Mouse (Mus musculus) neural tube, embryonic 11.5 days (tissue): ENCODE data around the gene Phc1. TPM values are rescaled to one million over a fixed set of nuclear protein-coding genes. Genes with fewer than 3 reads are reported as not detected.
"Not testable (repeated sequence)": the region's sequence is repeated elsewhere in the genome, so short reads cannot be mapped to it uniquely, and the experiment has no call there.

Source experiments
- ATAC-seq: fragments of 200-750 bp; cut with Nextera tagmentation; 2 replicates; pipeline ENCODE4 v1.8.0; 2017; ENCODE audit warnings: moderate number of reproducible peaks, mild to moderate bottlenecking, moderate TSS enrichment, moderate library complexity; ENCODE audit not compliant: insufficient read depth, low FRiP score, low TSS enrichment
- DNase-seq: peaks from one replicate; pipeline ENCODE4 v3.0.0-alpha.2; 2015; ENCODE audit warnings: low spot score
- H3K27ac ChIP-seq: fragments of 300-500 bp; sonication (generic); 2 replicates; pipeline ENCODE4 v1.5.1; 2014; ENCODE audit warnings: low read depth, mild to moderate bottlenecking, low read length
- H3K27me3 ChIP-seq: fragments of 300-500 bp; sonication (generic); 2 replicates; pipeline ENCODE4 v1.6.1; 2014; ENCODE audit warnings: mild to moderate bottlenecking, low read length, mixed read lengths; ENCODE audit not compliant: control insufficient read depth, insufficient read depth
- H3K36me3 ChIP-seq: fragments of 300-500 bp; sonication (generic); 2 replicates; pipeline ENCODE4 v1.6.1; 2014; ENCODE audit warnings: mild to moderate bottlenecking, low read length, moderate library complexity, mixed read lengths; ENCODE audit not compliant: control insufficient read depth, insufficient read depth
- H3K4me1 ChIP-seq: fragments of 300-500 bp; sonication (generic); 2 replicates; pipeline ENCODE4 v1.6.1; 2014; ENCODE audit warnings: low read length, mixed read lengths; ENCODE audit not compliant: control insufficient read depth, insufficient read depth
- H3K4me2 ChIP-seq: fragments of 300-500 bp; sonication (generic); 2 replicates; pipeline ENCODE4 v1.6.1; 2014; ENCODE audit warnings: low read depth, mild to moderate bottlenecking, moderate library complexity
- H3K4me3 ChIP-seq: fragments of 300-500 bp; sonication (generic); 2 replicates; pipeline ENCODE4 v1.5.1; 2014; ENCODE audit warnings: low read depth, low read length
- H3K9ac ChIP-seq: fragments of 300-500 bp; sonication (generic); 2 replicates; pipeline ENCODE4 v1.6.1; 2014; ENCODE audit warnings: mild to moderate bottlenecking, low read length
- H3K9me3 ChIP-seq: fragments of 300-500 bp; sonication (generic); 2 replicates; pipeline ENCODE4 v1.6.1; 2016; ENCODE audit warnings: low read length; ENCODE audit not compliant: control insufficient read depth
- WGBS: fragments of 180-500 bp; shearing (Covaris S2); extraction: QIAGEN DNeasy Blood & Tissue Kit; methylation state at CpG from one replicate; pipeline ENCODE4 v1.1.7; 2014; 5-methylcytosine and 5-hydroxymethylcytosine counted together
- polyA plus RNA-seq: library from polyadenylated mRNA; unstranded; fragments of >200 nt; fragmentation: Nextera tagmentation; extraction: Ambion mirVana; gene quantifications from 2 replicates; pipeline ENCODE4 v1.2.1, GENCODE M21; 2014

Phc1 gene
- polyA plus RNA-seq = 36.2 and 42.7 TPM in 2 replicates

- no peak for DNase-seq
- peak within 1 kb of the TSS; percentile 78 for H3K4me3 ChIP-seq
Observed at GRCm38 (mm10) chr6:122340349-122341000, at the start of gene Phc1. Phc1 (minus strand) TSS chr6:122340561.

GRCm38 (mm10) chr6:122389986-122390385 is 49.6 kb upstream of the Phc1 start:
- not testable (repeated sequence) for DNase-seq, ATAC-seq

More at GRCm38 (mm10) chr6:122340349-122341000, at the start of gene Phc1:
- Histone ChIP-seq H3K9me3 (no peaks in the 10 kb centered on the region), H3K36me3 (peaks cover 3% of the 10 kb centered on the region; the same call in 1 of the 2 replicates), H3K4me1 (no peaks in the 10 kb centered on the region; the same call in 1 of the 2 replicates), H3K4me2 (peak within 1 kb of the TSS; percentile 52), H3K27ac (peak within 1 kb of the TSS; percentile 97), H3K27me3 (no peaks in the 10 kb centered on the region), H3K9ac (peak within 1 kb of the TSS; percentile 80)
- ATAC-seq = peak; percentile 38
- WGBS = 1% methylated on average over 17 of the region's 17 CpGs

GRCm38 (mm10) chr6:122387177-122388028 is 47.0 kb upstream of the Phc1 start:
- not testable (repeated sequence) for ATAC-seq, H3K27ac ChIP-seq, H3K27me3 ChIP-seq, DNase-seq, H3K9me3 ChIP-seq, H3K4me2 ChIP-seq, H3K4me3 ChIP-seq, H3K36me3 ChIP-seq, H3K9ac ChIP-seq, H3K4me1 ChIP-seq
- WGBS = 88% methylated on average over 12 of the region's 12 CpGs

More at GRCm38 (mm10) chr6:122389986-122390385, 49.6 kb upstream of the Phc1 start:
- 86% methylated on average over 3 of the region's 3 CpGs for WGBS
- not testable (repeated sequence) for H3K4me1 ChIP-seq, H3K36me3 ChIP-seq, H3K4me3 ChIP-seq, H3K4me2 ChIP-seq, H3K9me3 ChIP-seq, H3K27ac ChIP-seq, H3K27me3 ChIP-seq, H3K9ac ChIP-seq

GRCm38 (mm10) chr6:122385724-122386123 is 45.4 kb upstream of the Phc1 start:
- Histone ChIP-seq H3K9me3 (no peaks in the 10 kb centered on the region), H3K27ac (no peak overlapping the region), H3K9ac (no peak overlapping the region), H3K4me3 (no peak overlapping the region), H3K4me1 (no peaks in the 10 kb centered on the region), H3K27me3 (no peaks in the 10 kb centered on the region), H3K4me2 (no peak overlapping the region), H3K36me3 (no peaks in the 10 kb centered on the region)
- DNase-seq = no peak
- WGBS = 75% methylated on average over 5 of the region's 5 CpGs
- ATAC-seq = no peak

- no peak overlapping the region for H3K4me3 ChIP-seq
Observed at GRCm38 (mm10) chr6:122384886-122385285, 44.5 kb upstream of the Phc1 start.

GRCm38 (mm10) chr6:122383211-122383610 is 42.9 kb upstream of the Phc1 start:
- DNase-seq = no peak
- H3K27ac ChIP-seq = no peak overlapping the region
- no peaks in the 10 kb centered on the region for H3K4me1 ChIP-seq
- H3K27me3 ChIP-seq = no peaks in the 10 kb centered on the region
- ATAC-seq = no peak
- no peaks in the 10 kb centered on the region for H3K9me3 ChIP-seq
- H3K4me3 ChIP-seq = no peak overlapping the region
- 88% methylated on average over 5 of the region's 5 CpGs for whole genome bisulfite sequencing
- H3K36me3 ChIP-seq = no peaks in the 10 kb centered on the region
- H3K4me2 ChIP-seq = no peak overlapping the region
- no peak overlapping the region for H3K9ac ChIP-seq

More at GRCm38 (mm10) chr6:122384886-122385285, 44.5 kb upstream of the Phc1 start:
- WGBS = 94% methylated on average over 13 of the region's 13 CpGs
- H3K4me1 ChIP-seq = no peaks in the 10 kb centered on the region
- no peak for ATAC-seq
- H3K9ac ChIP-seq = no peak overlapping the region
- H3K9me3 ChIP-seq = no peaks in the 10 kb centered on the region
- no peak overlapping the region for H3K27ac ChIP-seq
- no peak for DNase-seq
- no peaks in the 10 kb centered on the region for H3K36me3 ChIP-seq
- H3K4me2 ChIP-seq = no peak overlapping the region
- H3K27me3 ChIP-seq = no peaks in the 10 kb centered on the region

- no peak overlapping the region for H3K4me3 ChIP-seq
- no peaks in the 10 kb centered on the region for H3K4me1 ChIP-seq
- WGBS = 70% methylated on average over 8 of the region's 8 CpGs
- no peak overlapping the region for H3K9ac ChIP-seq
- no peaks in the 10 kb centered on the region for H3K36me3 ChIP-seq
- no peak overlapping the region for H3K4me2 ChIP-seq
- no peak for ATAC-seq
- H3K9me3 ChIP-seq = no peaks in the 10 kb centered on the region
- H3K27ac ChIP-seq = no peak overlapping the region
- no peak for DNase-seq
- H3K27me3 ChIP-seq = no peaks in the 10 kb centered on the region
Observed at GRCm38 (mm10) chr6:122382046-122382445, 41.7 kb upstream of the Phc1 start.

GRCm38 (mm10) chr6:122368245-122368644 is 27.9 kb upstream of the Phc1 start:
- no peaks in the 10 kb centered on the region for H3K27me3 ChIP-seq
- no peak overlapping the region for H3K27ac ChIP-seq
- H3K9me3 ChIP-seq = no peaks in the 10 kb centered on the region
- H3K4me3 ChIP-seq = no peak overlapping the region
- H3K9ac ChIP-seq = no peak overlapping the region
- DNase-seq = no peak
- 88% methylated on average over 3 of the region's 3 CpGs for WGBS
- H3K4me1 ChIP-seq = no peaks in the 10 kb centered on the region
- no peak overlapping the region for H3K4me2 ChIP-seq
- H3K36me3 ChIP-seq = no peaks in the 10 kb centered on the region
- no peak for ATAC-seq
